Mouse (Mus musculus) lung, postnatal 0 days (tissue): ENCODE results near the gene Pabpc6.

ENCODE experiments used
- CTCF ChIP-seq: IDR thresholded peaks from 2 replicates; pipeline ENCODE4 v1.5.1; 2016; ENCODE audit warnings: antibody characterized with exemption, mild to moderate bottlenecking
- EP300 ChIP-seq: IDR thresholded peaks from 2 replicates; pipeline ENCODE4 v1.6.1; 2016; ENCODE audit warnings: antibody characterized with exemption, mild to moderate bottlenecking, control low read depth

DNA sequence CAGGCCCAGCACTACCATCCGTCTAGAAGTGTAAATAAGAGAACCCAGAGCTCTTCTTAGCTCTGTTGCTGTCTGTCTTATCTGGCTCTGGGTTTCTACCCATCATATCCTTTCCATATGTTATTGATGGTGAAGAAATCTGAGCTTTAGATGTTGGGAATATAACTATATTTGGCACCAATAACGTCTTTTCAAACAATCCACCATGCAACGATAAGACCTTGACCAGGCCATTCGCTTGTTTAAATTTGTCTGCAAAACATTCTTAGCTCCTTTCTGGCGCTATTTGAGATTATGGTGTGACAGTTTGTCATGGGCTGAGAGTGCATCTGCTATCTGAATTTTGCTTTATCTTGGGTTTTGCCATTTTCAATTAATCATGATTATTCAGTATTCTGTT is 10.9 kb downstream of the Pabpc6 start:
- no peak for TF ChIP-seq CTCF
- no peak for TF ChIP-seq EP300
